Mouse (Mus musculus): ENCODE results near the gene Lgsn. TPM values are rescaled to one million over a fixed set of nuclear protein-coding genes. Genes with fewer than 3 reads are reported as not detected.

The Lgsn gene
- not detected in 2 replicates for polyA plus RNA-seq (2015; fragmentation: Nextera tagmentation; extraction: Ambion mirVana)

DNA sequence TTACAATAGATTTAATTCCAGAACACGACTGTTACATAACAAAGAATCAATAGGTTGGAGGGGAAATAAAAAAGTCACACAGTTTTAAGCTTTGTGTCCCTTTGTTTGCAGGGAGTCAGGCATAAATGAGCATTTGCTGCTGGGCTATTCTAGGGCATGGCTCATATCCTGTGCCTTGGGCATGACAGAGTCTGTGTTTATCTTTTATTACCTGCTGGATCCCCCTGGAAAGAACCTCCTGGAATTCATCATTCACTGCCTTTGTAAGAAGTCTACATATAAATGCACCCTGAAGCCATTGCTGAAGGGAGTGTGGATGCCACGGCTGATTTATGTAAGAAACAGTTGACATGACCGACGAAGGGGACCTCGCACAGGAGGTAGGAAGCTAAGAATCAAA is at the start of gene Lgsn:
Gene Lgsn, plus strand, starts transcription at position 301 of the 400 bp plus-strand sequence.
- H3K27ac ChIP-seq (ENCODE audit: low read length): no peak within 1 kb of the TSS
- 82% methylated on average over 5 of the region's 5 CpGs for WGBS
- H3K4me3 ChIP-seq (replicated peaks; ENCODE audit: low read length): no peak within 1 kb of the TSS
- H3K4me2 ChIP-seq (ENCODE audit: low read length): no peak within 1 kb of the TSS
- no peak within 1 kb of the TSS for H3K9ac ChIP-seq (replicated peaks; ENCODE audit: low read depth, low read length)
- no peaks in the 10 kb centered on the region for H3K27me3 ChIP-seq (replicated peaks; ENCODE audit: control insufficient read depth, insufficient read depth, low read length)
- no peak for ATAC-seq
- no peaks in the 10 kb centered on the region for H3K36me3 ChIP-seq (ENCODE audit: control insufficient read depth, insufficient read depth)
- no peaks in the 10 kb centered on the region for H3K4me1 ChIP-seq (replicated peaks; ENCODE audit: control insufficient read depth, insufficient read depth, low read length)
- no peaks in the 10 kb centered on the region for H3K9me3 ChIP-seq (ENCODE audit: control insufficient read depth, low read length)

DNA sequence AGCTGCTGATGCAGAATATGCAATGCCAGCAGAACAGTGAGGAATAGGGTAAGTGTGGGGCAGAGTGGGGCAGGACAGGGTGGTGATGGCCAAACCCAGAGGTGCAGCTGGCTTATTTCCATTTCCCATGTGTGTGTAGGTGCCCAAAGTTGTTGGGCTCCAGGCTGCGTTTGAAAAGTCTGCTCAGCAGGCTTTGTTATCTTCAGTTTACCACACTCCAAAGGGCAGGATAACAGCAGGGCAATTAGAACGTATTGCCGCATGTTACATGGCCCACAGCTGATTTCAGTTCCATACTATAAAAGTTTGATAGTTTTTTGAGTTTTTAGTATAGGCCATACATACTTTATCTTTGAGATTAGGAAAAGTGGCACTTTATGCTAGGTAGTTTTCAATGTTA is 37.8 kb upstream of the Lgsn start:
- H3K4me3 ChIP-seq (replicated peaks; ENCODE audit: low read length): no peak overlapping the region
- 82% methylated on average over 3 of the region's 3 CpGs for WGBS
- no peak for ATAC-seq

DNA sequence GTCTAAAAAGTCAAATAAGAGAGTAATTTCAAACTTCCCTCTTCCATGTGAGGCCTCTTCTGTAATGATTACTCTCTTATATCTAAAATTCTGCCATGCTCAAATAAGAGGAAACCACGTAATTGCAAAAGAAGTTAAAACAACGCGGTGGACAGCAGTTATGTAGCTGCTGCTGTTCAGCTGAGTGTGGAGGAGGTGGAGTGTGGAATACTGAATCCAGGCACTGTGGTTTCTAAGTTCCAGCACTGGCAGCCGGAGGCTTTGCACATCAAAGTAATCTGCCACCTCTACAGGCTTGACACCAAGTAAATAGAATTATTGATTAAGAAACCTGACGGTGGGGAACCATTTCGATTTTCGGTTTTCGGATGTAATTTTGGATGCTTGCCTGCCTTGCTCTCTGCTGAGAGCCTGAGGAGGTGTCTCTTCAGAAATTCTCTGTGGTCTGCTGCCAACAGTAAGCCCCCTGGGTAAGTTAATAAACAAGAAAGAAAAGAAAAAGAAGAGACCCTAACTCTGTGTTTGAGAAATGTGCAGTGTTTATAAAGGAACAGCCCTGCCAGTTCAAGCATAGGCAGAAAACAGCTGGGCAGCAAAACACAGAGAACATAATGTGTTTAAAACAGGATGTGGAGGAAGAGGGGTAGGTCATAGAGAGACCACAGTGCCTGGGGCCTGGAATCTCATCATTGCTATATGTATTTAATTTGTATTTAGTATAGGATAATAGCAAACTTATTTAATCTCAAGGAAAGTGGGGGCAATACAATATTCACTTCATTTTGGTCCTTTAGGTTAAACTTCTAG is 33.7 kb upstream of the Lgsn start:
- Histone ChIP-seq H3K36me3 (ENCODE audit: control insufficient read depth, insufficient read depth) (no peaks in the 10 kb centered on the region), H3K9me3 (ENCODE audit: control insufficient read depth, low read length) (no peaks in the 10 kb centered on the region), H3K27me3 (replicated peaks; ENCODE audit: control insufficient read depth, insufficient read depth, low read length) (no peaks in the 10 kb centered on the region), H3K4me3 (replicated peaks; ENCODE audit: low read length) (no peak overlapping the region), H3K9ac (replicated peaks; ENCODE audit: low read depth, low read length) (no peak overlapping the region), H3K4me1 (replicated peaks; ENCODE audit: control insufficient read depth, insufficient read depth, low read length) (no peaks in the 10 kb centered on the region), H3K27ac (ENCODE audit: low read length) (no peak overlapping the region), H3K4me2 (ENCODE audit: low read length) (no peak overlapping the region)
- no peak for ATAC-seq
- WGBS: 66% methylated on average over 8 of the region's 8 CpGs

More for the DNA sequence above, 37.8 kb upstream of the Lgsn start:
- H3K9ac ChIP-seq (replicated peaks; ENCODE audit: low read depth, low read length): no peak overlapping the region
- no peaks in the 10 kb centered on the region for H3K9me3 ChIP-seq (ENCODE audit: control insufficient read depth, low read length)
- H3K27ac ChIP-seq (ENCODE audit: low read length): no peak overlapping the region
- H3K4me2 ChIP-seq (ENCODE audit: low read length): no peak overlapping the region
- H3K27me3 ChIP-seq (replicated peaks; ENCODE audit: control insufficient read depth, insufficient read depth, low read length): no peaks in the 10 kb centered on the region
- no peaks in the 10 kb centered on the region for H3K36me3 ChIP-seq (ENCODE audit: control insufficient read depth, insufficient read depth)
- no peaks in the 10 kb centered on the region for H3K4me1 ChIP-seq (replicated peaks; ENCODE audit: control insufficient read depth, insufficient read depth, low read length)

DNA sequence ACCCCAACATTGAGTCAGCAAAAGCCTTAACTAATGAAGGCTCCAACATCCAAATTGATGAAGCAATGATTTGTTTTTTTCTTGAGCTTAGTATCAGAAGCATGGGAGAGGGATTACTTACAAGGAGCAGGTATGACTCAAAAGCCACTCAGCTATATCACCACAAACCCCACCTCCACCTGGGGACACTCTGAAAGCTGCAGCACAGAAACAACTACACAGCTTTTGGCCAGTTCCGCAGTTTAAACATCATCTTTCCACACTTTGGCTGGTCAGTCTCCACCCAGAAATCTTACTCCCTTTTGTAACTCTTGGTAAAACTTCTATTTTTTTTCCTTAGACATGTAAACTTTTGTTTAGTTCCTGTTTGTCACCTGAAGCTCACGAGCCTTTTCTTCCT is 32.6 kb upstream of the Lgsn start:
- Histone ChIP-seq H3K4me2 (ENCODE audit: low read length) (no peak overlapping the region), H3K36me3 (ENCODE audit: control insufficient read depth, insufficient read depth) (no peaks in the 10 kb centered on the region), H3K9me3 (ENCODE audit: control insufficient read depth, low read length) (no peaks in the 10 kb centered on the region), H3K4me1 (replicated peaks; ENCODE audit: control insufficient read depth, insufficient read depth, low read length) (no peaks in the 10 kb centered on the region), H3K4me3 (replicated peaks; ENCODE audit: low read length) (no peak overlapping the region), H3K9ac (replicated peaks; ENCODE audit: low read depth, low read length) (no peak overlapping the region), H3K27ac (ENCODE audit: low read length) (no peak overlapping the region), H3K27me3 (replicated peaks; ENCODE audit: control insufficient read depth, insufficient read depth, low read length) (no peaks in the 10 kb centered on the region)
- no peak for ATAC-seq
- 83% methylated on average over 2 of the region's 2 CpGs for WGBS

DNA sequence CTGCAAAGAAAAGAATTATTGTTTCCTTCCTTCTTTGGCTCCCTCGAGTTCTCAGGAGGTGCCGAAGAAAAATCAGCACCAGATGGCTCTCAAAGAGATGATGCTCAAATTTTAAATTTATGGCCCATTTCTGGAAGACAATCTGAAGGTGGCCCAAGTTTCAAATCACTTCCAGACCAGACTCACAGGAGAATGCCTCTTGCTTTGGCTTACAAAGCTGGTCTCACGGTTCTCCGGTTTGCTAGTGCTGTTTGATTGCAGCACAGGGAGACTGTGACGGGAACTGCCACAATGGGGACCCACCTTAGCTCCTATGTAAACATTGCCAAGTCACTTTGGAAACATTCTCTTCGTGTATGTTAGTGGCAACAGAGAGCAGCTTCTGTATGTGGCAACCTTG is 26.5 kb upstream of the Lgsn start:
- no peaks in the 10 kb centered on the region for H3K36me3 ChIP-seq (ENCODE audit: control insufficient read depth, insufficient read depth)
- no peaks in the 10 kb centered on the region for H3K27me3 ChIP-seq (replicated peaks; ENCODE audit: control insufficient read depth, insufficient read depth, low read length)
- H3K4me1 ChIP-seq (replicated peaks; ENCODE audit: control insufficient read depth, insufficient read depth, low read length): no peaks in the 10 kb centered on the region
- no peak overlapping the region for H3K9ac ChIP-seq (replicated peaks; ENCODE audit: low read depth, low read length)
- no peaks in the 10 kb centered on the region for H3K9me3 ChIP-seq (ENCODE audit: control insufficient read depth, low read length)
- 68% methylated on average over 6 of the region's 6 CpGs for WGBS
- no peak overlapping the region for H3K4me3 ChIP-seq (replicated peaks; ENCODE audit: low read length)
- H3K4me2 ChIP-seq (ENCODE audit: low read length): no peak overlapping the region
- ATAC-seq: no peak
- no peak overlapping the region for H3K27ac ChIP-seq (ENCODE audit: low read length)

DNA sequence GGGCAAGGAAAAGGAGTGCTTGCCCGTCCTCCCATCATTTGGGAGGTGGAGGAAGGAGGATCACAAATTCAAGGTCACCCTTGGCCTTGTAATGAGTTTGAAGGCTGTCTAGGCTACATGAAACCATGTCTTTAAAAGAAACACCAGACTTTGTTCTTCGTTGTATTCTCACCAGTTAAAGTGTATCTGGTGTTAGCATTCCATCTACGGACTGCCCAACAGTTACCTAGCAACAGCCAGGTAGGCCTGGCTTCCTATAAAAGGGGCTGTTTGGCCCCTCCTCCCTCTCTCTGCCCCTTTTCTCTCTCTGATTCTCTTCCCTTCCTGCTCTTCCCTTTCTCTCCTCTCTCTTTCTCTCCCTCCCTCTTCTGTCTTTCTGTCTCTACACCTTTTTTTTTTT is 25.7 kb upstream of the Lgsn start:
- Histone ChIP-seq H3K27ac (ENCODE audit: low read length) (no peak overlapping the region), H3K9me3 (ENCODE audit: control insufficient read depth, low read length) (no peaks in the 10 kb centered on the region), H3K4me2 (ENCODE audit: low read length) (no peak overlapping the region), H3K36me3 (ENCODE audit: control insufficient read depth, insufficient read depth) (no peaks in the 10 kb centered on the region), H3K4me3 (replicated peaks; ENCODE audit: low read length) (no peak overlapping the region), H3K4me1 (replicated peaks; ENCODE audit: control insufficient read depth, insufficient read depth, low read length) (no peaks in the 10 kb centered on the region), H3K27me3 (replicated peaks; ENCODE audit: control insufficient read depth, insufficient read depth, low read length) (no peaks in the 10 kb centered on the region), H3K9ac (replicated peaks; ENCODE audit: low read depth, low read length) (no peak overlapping the region)
- WGBS: 57% methylated on average over 3 of the region's 3 CpGs
- ATAC-seq: no peak

DNA sequence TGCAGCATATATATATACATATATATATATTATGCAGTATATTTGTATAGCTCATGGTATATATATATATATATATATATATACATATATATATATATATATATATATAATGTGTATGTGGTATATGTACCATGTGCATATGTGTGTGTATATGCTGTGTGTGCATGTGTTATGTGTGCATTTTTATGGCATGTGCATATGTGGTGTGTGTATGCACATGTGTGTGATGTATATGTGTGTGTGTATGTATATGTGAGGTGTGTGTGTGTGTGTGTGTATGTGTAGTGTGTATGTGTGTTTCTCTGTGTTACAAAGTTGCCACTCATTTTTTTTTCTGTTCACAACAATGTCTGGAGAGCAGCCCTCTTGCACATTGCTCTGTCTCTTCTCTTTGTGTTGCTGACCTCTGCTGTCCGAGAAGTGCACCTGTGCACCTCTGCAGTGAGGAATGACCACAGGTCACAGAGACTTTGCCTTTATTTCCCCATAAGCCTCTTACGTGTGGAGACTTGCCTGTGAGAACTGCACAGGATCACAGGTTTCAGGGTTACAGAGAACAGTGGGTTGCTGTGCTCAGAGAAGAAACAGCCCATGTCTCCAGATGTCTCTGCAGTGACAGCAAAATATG is 23.3 kb upstream of the Lgsn start:
- no peak for ATAC-seq
- WGBS: 61% methylated on average over 2 of the region's 2 CpGs
- Histone ChIP-seq H3K9me3 (ENCODE audit: control insufficient read depth, low read length) (no peaks in the 10 kb centered on the region), H3K4me3 (replicated peaks; ENCODE audit: low read length) (no peak overlapping the region), H3K9ac (replicated peaks; ENCODE audit: low read depth, low read length) (no peak overlapping the region), H3K27ac (ENCODE audit: low read length) (no peak overlapping the region), H3K27me3 (replicated peaks; ENCODE audit: control insufficient read depth, insufficient read depth, low read length) (no peaks in the 10 kb centered on the region), H3K4me2 (ENCODE audit: low read length) (no peak overlapping the region), H3K36me3 (ENCODE audit: control insufficient read depth, insufficient read depth) (no peaks in the 10 kb centered on the region), H3K4me1 (replicated peaks; ENCODE audit: control insufficient read depth, insufficient read depth, low read length) (no peaks in the 10 kb centered on the region)

DNA sequence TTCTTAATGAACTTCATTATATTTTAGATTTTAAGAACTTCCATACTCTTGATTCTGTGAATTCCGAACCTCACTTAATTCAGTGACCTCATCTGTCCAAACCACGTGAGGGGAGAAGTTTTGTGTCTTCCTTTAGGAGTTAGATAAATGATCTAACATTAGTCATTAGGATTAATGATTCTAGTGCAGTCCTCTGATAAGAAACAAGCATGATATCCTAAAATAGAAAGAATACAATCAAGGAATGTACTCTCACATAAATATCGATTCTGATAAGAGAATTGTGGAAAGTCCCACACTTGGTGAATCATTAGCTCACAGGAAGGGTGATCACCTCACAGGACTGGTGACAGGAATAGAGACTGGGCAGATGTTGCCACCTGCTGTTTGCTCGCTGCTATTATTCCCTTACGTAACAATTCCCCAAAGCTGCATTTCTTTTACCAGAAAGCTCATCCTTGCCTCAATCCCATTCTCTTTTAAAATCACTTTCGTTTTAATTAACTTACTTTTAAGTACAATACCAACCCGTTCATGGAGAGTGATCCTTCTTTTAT is 22.3 kb upstream of the Lgsn start:
- no peak overlapping the region for H3K4me2 ChIP-seq (ENCODE audit: low read length)
- 28% methylated on average over 7 of the region's 7 CpGs for WGBS
- H3K27me3 ChIP-seq (replicated peaks; ENCODE audit: control insufficient read depth, insufficient read depth, low read length): no peaks in the 10 kb centered on the region
- H3K36me3 ChIP-seq (ENCODE audit: control insufficient read depth, insufficient read depth): no peaks in the 10 kb centered on the region
- no peaks in the 10 kb centered on the region for H3K4me1 ChIP-seq (replicated peaks; ENCODE audit: control insufficient read depth, insufficient read depth, low read length)
- H3K9me3 ChIP-seq (ENCODE audit: control insufficient read depth, low read length): no peaks in the 10 kb centered on the region
- no peak overlapping the region for H3K9ac ChIP-seq (replicated peaks; ENCODE audit: low read depth, low read length)
- H3K4me3 ChIP-seq (replicated peaks; ENCODE audit: low read length): no peak overlapping the region
- no peak overlapping the region for H3K27ac ChIP-seq (ENCODE audit: low read length)
- ATAC-seq: peak; percentile 70

DNA sequence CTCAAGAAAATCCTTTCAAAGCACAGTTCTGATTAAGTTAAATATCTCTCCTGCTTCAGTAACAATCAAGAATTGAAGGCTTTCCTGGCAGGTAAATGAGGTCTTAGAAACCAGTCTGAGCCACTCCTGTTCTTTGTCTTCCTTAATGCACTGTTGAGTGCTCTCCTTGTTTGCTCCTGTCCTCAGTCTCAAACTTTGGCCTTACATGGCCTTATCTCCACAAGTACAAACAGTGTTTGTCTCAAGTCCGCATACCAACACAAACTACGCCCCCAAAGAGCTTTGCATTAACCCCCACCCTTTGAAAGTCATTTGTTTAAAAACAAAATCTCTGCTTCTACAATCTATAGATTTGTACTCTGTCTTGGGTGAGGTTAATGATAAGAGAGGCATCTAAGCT is 20.0 kb upstream of the Lgsn start:
- Histone ChIP-seq H3K36me3 (ENCODE audit: control insufficient read depth, insufficient read depth) (no peaks in the 10 kb centered on the region), H3K27ac (ENCODE audit: low read length) (no peak overlapping the region), H3K27me3 (replicated peaks; ENCODE audit: control insufficient read depth, insufficient read depth, low read length) (no peaks in the 10 kb centered on the region), H3K4me1 (replicated peaks; ENCODE audit: control insufficient read depth, insufficient read depth, low read length) (no peaks in the 10 kb centered on the region), H3K4me2 (ENCODE audit: low read length) (no peak overlapping the region), H3K4me3 (replicated peaks; ENCODE audit: low read length) (no peak overlapping the region), H3K9me3 (ENCODE audit: control insufficient read depth, low read length) (no peaks in the 10 kb centered on the region; the same call in 1 of the 2 replicates), H3K9ac (replicated peaks; ENCODE audit: low read depth, low read length) (no peak overlapping the region)
- no peak for ATAC-seq
- 94% methylated on average over 2 of the region's 2 CpGs for WGBS

Measured in forebrain, embryonic 16.5 days (tissue).